Mouse (Mus musculus): Measurements from ENCODE around the gene Ccdc88c. TPM values are rescaled to one million over a fixed set of nuclear protein-coding genes. Genes with fewer than 3 reads are reported as not detected.

The Ccdc88c gene
- total and polyA plus RNA-seq, 3 experiments, result 3.6 to 5.4 (median 5.2) TPM

DNA sequence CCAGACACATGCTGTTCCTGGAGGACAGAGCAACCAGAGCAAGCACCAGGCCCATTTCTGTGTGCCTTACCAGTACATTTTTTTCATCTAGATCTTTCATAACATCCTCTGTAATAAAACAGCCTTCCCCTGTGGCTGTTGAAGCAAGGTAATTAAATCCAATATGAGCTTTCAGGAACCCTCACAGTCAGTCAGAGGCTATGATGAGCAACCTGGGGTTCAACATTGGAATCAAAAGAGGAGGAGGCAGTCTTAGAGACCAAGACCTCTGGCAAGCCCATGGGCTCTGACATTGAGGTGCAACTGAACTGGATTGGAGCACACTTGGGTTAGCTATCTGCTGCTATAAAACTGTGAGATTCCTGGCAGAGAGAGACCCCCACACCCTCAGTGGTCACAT is 163.8 kb downstream of the Ccdc88c start:
- no peaks in the 10 kb centered on the region for H3K79me2 ChIP-seq (replicated peaks; ENCODE audit: control insufficient read depth, insufficient read depth, low read length)
- H3K9ac ChIP-seq (ENCODE audit: low read depth, low read length), result no peak overlapping the region
- no peak for DNase-seq
- intact Hi-C loops (cut with DNase I), result loop anchor here (10.0 kb wide), 1 partner anchor 1040 kb away; no protein-coding TSS in a partner anchor
- H3K4me3 ChIP-seq, result no peak overlapping the region
- TF ChIP-seq EP300 (IDR thresholded peaks at IDR 0.05; ENCODE audit: insufficient read depth, low read depth, low read length) (no peak), POLR2A (IDR thresholded peaks at IDR 0.05; ENCODE audit: insufficient read depth, low read depth, low read length) (no peak), CTCF (IDR thresholded peaks at IDR 0.05) (no peak)
- no peaks in the 10 kb centered on the region for H3K27me3 ChIP-seq (ENCODE audit: control insufficient read depth, insufficient read depth, low read length)
- no peaks in the 10 kb centered on the region for H3K4me1 ChIP-seq (ENCODE audit: control insufficient read depth, insufficient read depth, low read length)
- H3K36me3 ChIP-seq (ENCODE audit: control insufficient read depth, insufficient read depth, low read length), result no peaks in the 10 kb centered on the region
- H3K27ac ChIP-seq, result no peak overlapping the region

DNA sequence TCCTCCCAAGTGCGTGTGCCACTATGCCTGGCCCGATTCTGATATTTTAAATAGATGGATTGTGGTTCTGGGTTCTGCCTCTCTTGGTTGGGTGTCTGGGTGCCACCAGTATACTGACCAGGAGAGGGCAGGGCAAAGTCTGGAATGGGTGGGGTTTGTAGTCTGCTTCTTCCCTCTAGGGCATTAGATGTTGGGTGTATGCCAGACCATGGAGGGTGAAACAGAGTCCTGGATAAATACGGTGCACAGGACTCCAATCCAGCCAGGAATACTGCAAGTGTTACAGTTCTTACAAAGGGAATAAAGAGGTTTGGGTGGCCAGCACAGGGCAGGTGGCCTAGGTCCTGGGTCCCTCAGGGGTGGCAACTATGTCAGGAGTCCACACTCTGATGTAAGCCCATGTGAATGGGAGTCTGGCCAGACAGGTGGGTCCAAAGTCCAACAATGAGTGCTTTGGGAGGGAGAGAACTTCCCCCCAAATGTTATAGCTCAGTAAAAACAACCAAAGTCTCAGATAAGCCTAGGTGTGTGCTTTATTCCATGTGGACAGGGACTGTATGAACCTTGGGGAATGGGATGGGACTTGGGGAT is 165.9 kb downstream of the Ccdc88c start:
- TF ChIP-seq CTCF (IDR thresholded peaks at IDR 0.05) (no peak), POLR2A (IDR thresholded peaks at IDR 0.05; ENCODE audit: insufficient read depth, low read depth, low read length) (no peak), EP300 (IDR thresholded peaks at IDR 0.05; ENCODE audit: insufficient read depth, low read depth, low read length) (no peak)
- Histone ChIP-seq H3K9ac (ENCODE audit: low read depth, low read length) (no peak overlapping the region), H3K4me3 (no peak overlapping the region), H3K27ac (no peak overlapping the region), H3K4me1 (ENCODE audit: control insufficient read depth, insufficient read depth, low read length) (no peaks in the 10 kb centered on the region), H3K79me2 (replicated peaks; ENCODE audit: control insufficient read depth, insufficient read depth, low read length) (no peaks in the 10 kb centered on the region), H3K27me3 (ENCODE audit: control insufficient read depth, insufficient read depth, low read length) (no peaks in the 10 kb centered on the region), H3K36me3 (ENCODE audit: control insufficient read depth, insufficient read depth, low read length) (no peaks in the 10 kb centered on the region)
- no peak for DNase-seq
- intact Hi-C loops (cut with DNase I), result loop anchor here (10.0 kb wide), 1 partner anchor 1042 kb away; no protein-coding TSS in a partner anchor
- WGBS, result 80% methylated on average over 3 of the region's 3 CpGs

- WGBS, result 84% methylated on average over 3 of the region's 3 CpGs
- no peaks in the 10 kb centered on the region for H3K79me2 ChIP-seq (replicated peaks; ENCODE audit: control insufficient read depth, insufficient read depth, low read length)
- H3K4me3 ChIP-seq, result no peak overlapping the region
- no peaks in the 10 kb centered on the region for H3K27me3 ChIP-seq (ENCODE audit: control insufficient read depth, insufficient read depth, low read length)
- H3K27ac ChIP-seq, result no peak overlapping the region
- H3K36me3 ChIP-seq (ENCODE audit: control insufficient read depth, insufficient read depth, low read length), result no peaks in the 10 kb centered on the region
- TF ChIP-seq CTCF (IDR thresholded peaks at IDR 0.05), result no peak
- TF ChIP-seq EP300 (IDR thresholded peaks at IDR 0.05; ENCODE audit: insufficient read depth, low read depth, low read length), result no peak
- no peak for TF ChIP-seq POLR2A (IDR thresholded peaks at IDR 0.05; ENCODE audit: insufficient read depth, low read depth, low read length)
- no peak overlapping the region for H3K9ac ChIP-seq (ENCODE audit: low read depth, low read length)
- DNase-seq, result no peak
- intact Hi-C loops (cut with DNase I), result loop anchor here (10.0 kb wide), 1 partner anchor 1043 kb away; no protein-coding TSS in a partner anchor
- no peaks in the 10 kb centered on the region for H3K4me1 ChIP-seq (ENCODE audit: control insufficient read depth, insufficient read depth, low read length)
Measured at GRCm38 (mm10) chr12:100862272-100862671, 166.6 kb downstream of the Ccdc88c start.

Small RNAs within 50 kb of the gene (microRNA-seq; reads per million reads assigned to microRNA genes)
- 0 reads per million in 2 experiments for gene Mir1190

Other genes with a start within 250 kb of the Ccdc88c start
- 10 to 100 TPM; 60.9 to 64.0 TPM for gene Dglucy, start 250.0 kb downstream of the Ccdc88c start, total RNA-seq (2021)
- 36.8 and 77.0 TPM in 2 replicates for gene Dglucy, start 250.0 kb downstream of the Ccdc88c start, polyA plus RNA-seq (2012; rRNA removed)
- under 1 TPM; 0.14 to 0.16 TPM for gene Gpr68, start 120.9 kb downstream of the Ccdc88c start, total RNA-seq (2021)
- 0.56 and 0.80 TPM in 2 replicates for gene Gpr68, start 120.9 kb downstream of the Ccdc88c start, polyA plus RNA-seq (2012; rRNA removed)
- 10 to 100 TPM; 22.7 to 23.7 TPM for gene Ppp4r3a, start 54.6 kb upstream of the Ccdc88c start, total RNA-seq (2021)
- gene Ppp4r3a, start 54.6 kb upstream of the Ccdc88c start, polyA plus RNA-seq (2012; rRNA removed), result 6.7 and 10.6 TPM in 2 replicates

Measured in heart, adult 2 months (tissue).